Mouse (Mus musculus): ENCODE data around the gene Cdc42ep4. TPM values are rescaled to one million over a fixed set of nuclear protein-coding genes. Genes with fewer than 3 reads are reported as not detected.
A peak's percentile ranks its signal among the peaks of the same experiment; 100 is the strongest.

The Cdc42ep4 gene
- polyA plus RNA-seq, 1 experiment from 2014 or later = 86.2 TPM

GRCm38 (mm10) chr11:113787009-113787408 lies 35.3 kb upstream of the Cdc42ep4 start:
- WGBS = 74% methylated on average over 11 of the region's 11 CpGs
- Histone ChIP-seq H3K27me3 (no peaks in the 10 kb centered on the region), H3K9me3 (replicated peaks) (no peaks in the 10 kb centered on the region), H3K4me2 (replicated peaks) (no peak overlapping the region), H3K9ac (no peak overlapping the region), H3K36me3 (no peaks in the 10 kb centered on the region), H3K4me3 (replicated peaks) (no peak overlapping the region), H3K4me1 (peaks cover 52% of the 10 kb centered on the region), H3K27ac (replicated peaks) (0 out of 2 replicates have a peak overlapping the region, but pooled peaks have one; percentile 28)
- no peak for ATAC-seq (ENCODE audit: insufficient number of reproducible peaks, low FRiP score, low TSS enrichment, low read depth)

- Histone ChIP-seq H3K9ac (no peak overlapping the region), H3K36me3 (no peaks in the 10 kb centered on the region), H3K4me2 (replicated peaks) (peak overlapping the region; percentile 57), H3K4me3 (replicated peaks) (0 out of 2 replicates have a peak overlapping the region, but pooled peaks have one; percentile 33), H3K4me1 (peaks cover 49% of the 10 kb centered on the region), H3K27me3 (no peaks in the 10 kb centered on the region), H3K9me3 (replicated peaks) (no peaks in the 10 kb centered on the region), H3K27ac (replicated peaks) (peak overlapping the region; percentile 90)
- ATAC-seq (ENCODE audit: insufficient number of reproducible peaks, low FRiP score, low TSS enrichment, low read depth) = no peak
- 41% methylated on average over 4 of the region's 4 CpGs for WGBS
Measured at GRCm38 (mm10) chr11:113786395-113786794, 34.7 kb upstream of the Cdc42ep4 start.

- Histone ChIP-seq H3K36me3 (no peaks in the 10 kb centered on the region), H3K27ac (replicated peaks) (peak overlapping the region; percentile 90), H3K4me2 (replicated peaks) (peak overlapping the region; percentile 57), H3K27me3 (no peaks in the 10 kb centered on the region), H3K4me3 (replicated peaks) (peak overlapping the region; percentile 33), H3K9ac (no peak overlapping the region; the same call in 1 of the 2 replicates), H3K9me3 (replicated peaks) (no peaks in the 10 kb centered on the region), H3K4me1 (peaks cover 44% of the 10 kb centered on the region)
- WGBS = 3% methylated on average over 19 of the region's 19 CpGs
- peak; percentile 87 for ATAC-seq (ENCODE audit: insufficient number of reproducible peaks, low FRiP score, low TSS enrichment, low read depth)
Measured at GRCm38 (mm10) chr11:113785406-113786171, 33.9 kb upstream of the Cdc42ep4 start.

- Histone ChIP-seq H3K4me1 (peaks cover 44% of the 10 kb centered on the region), H3K4me2 (replicated peaks) (peak overlapping the region; percentile 57), H3K36me3 (no peaks in the 10 kb centered on the region), H3K9me3 (replicated peaks) (no peaks in the 10 kb centered on the region), H3K27ac (replicated peaks) (peak overlapping the region; percentile 90), H3K9ac (no peak overlapping the region), H3K27me3 (no peaks in the 10 kb centered on the region), H3K4me3 (replicated peaks) (peak overlapping the region; percentile 33; the same call in 1 of the 2 replicates)
- 44% methylated on average over 2 of the region's 2 CpGs for WGBS
- no peak for ATAC-seq (ENCODE audit: insufficient number of reproducible peaks, low FRiP score, low TSS enrichment, low read depth)
Measured at GRCm38 (mm10) chr11:113784656-113785396, 33.1 kb upstream of the Cdc42ep4 start.

GRCm38 (mm10) chr11:113782496-113782895 lies 30.8 kb upstream of the Cdc42ep4 start:
- no peak overlapping the region for H3K4me2 ChIP-seq (replicated peaks)
- H3K4me1 ChIP-seq = peaks cover 53% of the 10 kb centered on the region
- 66% methylated on average over 2 of the region's 2 CpGs for WGBS

GRCm38 (mm10) chr11:113782006-113782405 lies 30.3 kb upstream of the Cdc42ep4 start:
- Histone ChIP-seq H3K27me3 (no peaks in the 10 kb centered on the region), H3K9ac (no peak overlapping the region), H3K36me3 (no peaks in the 10 kb centered on the region), H3K9me3 (replicated peaks) (no peaks in the 10 kb centered on the region), H3K4me3 (replicated peaks) (no peak overlapping the region), H3K4me1 (peaks cover 58% of the 10 kb centered on the region), H3K4me2 (replicated peaks) (no peak overlapping the region), H3K27ac (replicated peaks) (0 out of 2 replicates have a peak overlapping the region, but pooled peaks have one; percentile 4)
- no peak for ATAC-seq (ENCODE audit: insufficient number of reproducible peaks, low FRiP score, low TSS enrichment, low read depth)
- WGBS = 29% methylated on average over 2 of the region's 2 CpGs

More at GRCm38 (mm10) chr11:113782496-113782895, 30.8 kb upstream of the Cdc42ep4 start:
- Histone ChIP-seq H3K4me3 (replicated peaks) (no peak overlapping the region), H3K27me3 (no peaks in the 10 kb centered on the region), H3K9ac (no peak overlapping the region), H3K27ac (replicated peaks) (0 out of 2 replicates have a peak overlapping the region, but pooled peaks have one; percentile 4), H3K9me3 (replicated peaks) (no peaks in the 10 kb centered on the region), H3K36me3 (no peaks in the 10 kb centered on the region)
- ATAC-seq (ENCODE audit: insufficient number of reproducible peaks, low FRiP score, low TSS enrichment, low read depth) = no peak

- H3K4me2 ChIP-seq (replicated peaks) = no peak overlapping the region
- H3K4me1 ChIP-seq = peaks cover 42% of the 10 kb centered on the region
- no peaks in the 10 kb centered on the region for H3K27me3 ChIP-seq
- 23% methylated on average over 6 of the region's 6 CpGs for WGBS
- H3K4me3 ChIP-seq (replicated peaks) = no peak overlapping the region
- H3K36me3 ChIP-seq = no peaks in the 10 kb centered on the region
- ATAC-seq (ENCODE audit: insufficient number of reproducible peaks, low FRiP score, low TSS enrichment, low read depth) = no peak
- no peaks in the 10 kb centered on the region for H3K9me3 ChIP-seq (replicated peaks)
- no peak overlapping the region for H3K27ac ChIP-seq (replicated peaks)
- no peak overlapping the region for H3K9ac ChIP-seq
Measured at GRCm38 (mm10) chr11:113779680-113780041, 28.0 kb upstream of the Cdc42ep4 start.

- no peak for ATAC-seq (ENCODE audit: insufficient number of reproducible peaks, low FRiP score, low TSS enrichment, low read depth)
- H3K4me1 ChIP-seq = peaks cover 40% of the 10 kb centered on the region
- WGBS = 40% methylated on average over 20 of the region's 20 CpGs
Measured at GRCm38 (mm10) chr11:113778733-113779679, 27.3 kb upstream of the Cdc42ep4 start.

GRCm38 (mm10) chr11:113777878-113778464 lies 26.3 kb upstream of the Cdc42ep4 start:
- Histone ChIP-seq H3K27ac (replicated peaks) (0 out of 2 replicates have a peak overlapping the region, but pooled peaks have one; percentile 17), H3K4me2 (replicated peaks) (no peak overlapping the region), H3K27me3 (no peaks in the 10 kb centered on the region), H3K36me3 (no peaks in the 10 kb centered on the region), H3K4me3 (replicated peaks) (no peak overlapping the region), H3K9me3 (replicated peaks) (no peaks in the 10 kb centered on the region), H3K9ac (no peak overlapping the region), H3K4me1 (peaks cover 42% of the 10 kb centered on the region)
- WGBS = 59% methylated on average over 8 of the region's 8 CpGs
- ATAC-seq (ENCODE audit: insufficient number of reproducible peaks, low FRiP score, low TSS enrichment, low read depth) = no peak

More at GRCm38 (mm10) chr11:113778733-113779679, 27.3 kb upstream of the Cdc42ep4 start:
- Histone ChIP-seq H3K4me3 (replicated peaks) (no peak overlapping the region), H3K27me3 (no peaks in the 10 kb centered on the region), H3K4me2 (replicated peaks) (no peak overlapping the region), H3K27ac (replicated peaks) (0 out of 2 replicates have a peak overlapping the region, but pooled peaks have one; percentile 3), H3K36me3 (no peaks in the 10 kb centered on the region), H3K9me3 (replicated peaks) (no peaks in the 10 kb centered on the region), H3K9ac (no peak overlapping the region)

- 60% methylated on average over 14 of the region's 14 CpGs for WGBS
- Histone ChIP-seq H3K27me3 (no peaks in the 10 kb centered on the region), H3K9me3 (replicated peaks) (no peaks in the 10 kb centered on the region), H3K4me1 (peaks cover 36% of the 10 kb centered on the region), H3K36me3 (no peaks in the 10 kb centered on the region), H3K9ac (no peak overlapping the region), H3K4me2 (replicated peaks) (no peak overlapping the region), H3K27ac (replicated peaks) (no peak overlapping the region), H3K4me3 (replicated peaks) (no peak overlapping the region)
- no peak for ATAC-seq (ENCODE audit: insufficient number of reproducible peaks, low FRiP score, low TSS enrichment, low read depth)
Measured at GRCm38 (mm10) chr11:113776851-113777511, 25.3 kb upstream of the Cdc42ep4 start.
